Mouse (Mus musculus) brain, embryonic 14.5 days (tissue): ENCODE measurements around the gene Rbm8a2. TPM values are rescaled to one million over a fixed set of nuclear protein-coding genes. Genes with fewer than 3 reads are reported as not detected.
"Not testable (repeated sequence)": the region's sequence is repeated elsewhere in the genome, so short reads cannot be mapped to it uniquely, and the experiment has no call there.

Source experiments
- DNase-seq: peaks from one replicate; pipeline ENCODE4 v3.0.0-alpha.2; 2011; ENCODE audit warnings: low read depth
- CTCF ChIP-seq: fragments of 200-500 bp; IDR thresholded peaks from 2 replicates; pipeline ENCODE4 v1.5.1; 2012; ENCODE audit warnings: inconsistent platforms, mild to moderate bottlenecking, moderate library complexity, borderline replicate concordance; ENCODE audit not compliant: insufficient read depth, insufficient read length; ENCODE audit errors: extremely low read depth
- POLR2A ChIP-seq: fragments of 200-500 bp; IDR thresholded peaks from 2 replicates; pipeline ENCODE4 v1.6.1; 2012; ENCODE audit warnings: mild to moderate bottlenecking, inconsistent platforms, borderline replicate concordance; ENCODE audit not compliant: poor library complexity, insufficient read depth, insufficient read length, severe bottlenecking; ENCODE audit errors: extremely low read depth
- polyA plus RNA-seq: library from polyadenylated mRNA; depleted of rRNA; stranded (reverse); fragments of >200 nt; gene quantifications from 2 replicates; pipeline ENCODE4 v1.2.3, GENCODE M21; 2012; rRNA removed

The Rbm8a2 gene
- 0.08 and 0.33 TPM in 2 replicates for polyA plus RNA-seq

DNA sequence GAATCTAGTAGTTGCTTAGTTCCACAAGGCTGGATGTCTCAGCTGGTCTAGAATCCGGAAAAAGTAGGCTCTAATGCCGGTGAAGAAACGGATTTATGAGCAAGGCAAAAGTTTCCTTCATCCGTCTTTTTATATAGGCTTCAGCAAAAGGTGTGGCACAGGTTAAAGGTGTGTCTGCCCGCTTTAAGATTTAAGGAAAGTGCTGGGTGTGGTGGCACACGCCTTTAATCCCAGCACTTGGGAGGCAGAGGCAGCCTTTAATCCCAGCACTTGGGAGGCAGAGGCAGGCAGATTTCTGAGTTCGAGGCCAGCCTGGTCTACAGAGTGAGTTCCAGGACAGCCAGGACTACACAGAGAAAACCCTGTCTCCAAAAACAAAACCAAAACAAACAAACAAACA is at the start of gene Rbm8a2:
TSS of gene Rbm8a2 (minus strand) at position 101 of the 400 bp plus-strand sequence.
- not testable (repeated sequence) for DNase-seq

GRCm38 (mm10) chr1:176028397-176028796 is 49.5 kb upstream of the Rbm8a2 start:
- DNase-seq: no peak
- TF ChIP-seq CTCF: no peak
- TF ChIP-seq POLR2A: no peak

- TF ChIP-seq CTCF (no peak), POLR2A (no peak)
Observed at GRCm38 (mm10) chr1:176024501-176024900, 45.6 kb upstream of the Rbm8a2 start.

GRCm38 (mm10) chr1:176018523-176018922 is 39.6 kb upstream of the Rbm8a2 start:
- DNase-seq: no peak
- no peak for TF ChIP-seq CTCF

More at GRCm38 (mm10) chr1:176024501-176024900, 45.6 kb upstream of the Rbm8a2 start:
- DNase-seq: no peak

DNA sequence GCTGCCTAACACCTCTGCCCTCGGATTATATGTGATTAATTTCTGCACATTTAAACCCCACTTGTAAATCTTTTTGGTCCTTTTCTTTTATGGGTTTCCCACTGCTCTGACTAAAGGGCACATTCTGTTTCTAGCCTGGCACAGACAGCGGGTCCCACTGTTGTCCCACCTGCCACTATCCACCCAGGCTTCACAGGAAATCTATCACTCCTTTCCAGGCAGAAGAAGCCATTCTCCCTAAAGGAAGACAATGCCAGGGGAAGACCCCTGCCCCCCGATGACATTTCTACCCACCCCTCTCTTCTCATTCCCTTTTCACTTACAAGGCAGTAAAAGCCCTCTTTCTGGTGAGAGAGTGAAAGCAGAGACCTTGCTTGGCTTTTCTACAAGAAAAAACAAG is 37.2 kb upstream of the Rbm8a2 start:
- no peak for TF ChIP-seq POLR2A
- TF ChIP-seq CTCF: no peak
- no peak for DNase-seq

GRCm38 (mm10) chr1:176013497-176014268 is 34.8 kb upstream of the Rbm8a2 start:
- TF ChIP-seq POLR2A (no peak), CTCF (no peak)
- DNase-seq: peak; percentile 79

DNA sequence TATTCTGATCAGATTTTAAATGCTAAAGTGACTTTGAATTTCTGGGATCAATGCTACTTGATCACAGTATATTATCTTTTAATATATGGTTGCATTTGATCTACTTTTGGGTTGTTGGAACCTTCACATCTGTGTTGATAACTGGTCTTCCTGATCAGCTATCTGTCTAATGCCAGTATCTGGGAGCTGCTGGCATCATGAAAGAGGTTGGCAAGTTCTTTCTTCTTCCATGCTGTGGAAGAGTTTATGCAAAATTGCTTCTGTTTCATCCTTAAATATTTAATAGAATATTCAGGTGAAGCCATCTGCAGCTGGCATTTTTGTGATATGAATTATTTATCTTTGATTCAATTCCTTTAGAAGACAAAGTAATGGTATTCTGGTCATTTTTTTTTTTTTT is 32.6 kb upstream of the Rbm8a2 start:
- TF ChIP-seq CTCF (no peak), POLR2A (no peak)
- DNase-seq: no peak

- TF ChIP-seq POLR2A: no peak
- no peak for TF ChIP-seq CTCF
- DNase-seq: no peak
Observed at GRCm38 (mm10) chr1:176011072-176011471, 32.2 kb upstream of the Rbm8a2 start.

DNA sequence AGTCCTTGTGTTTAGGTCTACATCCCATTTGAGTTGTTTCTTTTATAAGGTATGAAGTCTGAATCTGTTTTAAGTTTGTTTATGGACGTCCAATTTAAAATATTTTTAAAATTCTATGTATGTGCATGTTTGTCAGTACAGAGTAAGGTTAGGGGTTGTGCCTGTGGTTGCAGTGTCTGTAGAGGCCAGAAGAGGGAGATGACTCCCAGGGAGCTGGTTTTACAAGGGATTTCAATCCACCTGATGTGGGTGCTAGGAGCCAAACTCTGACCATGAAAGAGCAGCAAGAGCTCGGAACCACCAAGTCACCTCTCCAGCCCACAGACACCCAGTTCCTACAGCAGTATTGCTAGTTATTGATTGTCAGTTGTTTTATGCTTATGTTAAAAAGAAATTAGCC is 29.5 kb upstream of the Rbm8a2 start:
- 0 out of 2 replicates have a peak, but pooled peaks have one; percentile 0 for TF ChIP-seq CTCF
- TF ChIP-seq POLR2A: no peak
- no peak for DNase-seq

DNA sequence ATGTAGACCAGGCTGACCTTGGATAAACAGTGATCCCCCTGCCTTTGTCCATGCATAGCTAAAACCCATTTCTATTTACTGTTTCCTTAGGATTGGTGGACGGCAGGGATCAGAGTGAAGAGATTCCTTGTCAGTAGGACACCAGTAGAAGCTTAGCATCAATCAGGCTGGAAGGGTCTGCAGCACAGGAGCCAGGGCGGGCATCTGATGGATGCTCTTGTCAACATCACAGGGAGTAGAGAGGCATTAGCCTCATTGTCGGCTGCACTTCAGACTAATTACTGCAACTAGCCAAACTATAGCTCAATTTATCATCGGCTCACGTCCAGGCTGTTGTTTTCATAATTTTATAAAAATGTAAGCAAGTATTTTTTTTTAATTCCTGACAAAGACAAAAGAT is 21.7 kb upstream of the Rbm8a2 start:
- no peak for TF ChIP-seq POLR2A
- no peak for TF ChIP-seq CTCF
- DNase-seq: no peak

DNA sequence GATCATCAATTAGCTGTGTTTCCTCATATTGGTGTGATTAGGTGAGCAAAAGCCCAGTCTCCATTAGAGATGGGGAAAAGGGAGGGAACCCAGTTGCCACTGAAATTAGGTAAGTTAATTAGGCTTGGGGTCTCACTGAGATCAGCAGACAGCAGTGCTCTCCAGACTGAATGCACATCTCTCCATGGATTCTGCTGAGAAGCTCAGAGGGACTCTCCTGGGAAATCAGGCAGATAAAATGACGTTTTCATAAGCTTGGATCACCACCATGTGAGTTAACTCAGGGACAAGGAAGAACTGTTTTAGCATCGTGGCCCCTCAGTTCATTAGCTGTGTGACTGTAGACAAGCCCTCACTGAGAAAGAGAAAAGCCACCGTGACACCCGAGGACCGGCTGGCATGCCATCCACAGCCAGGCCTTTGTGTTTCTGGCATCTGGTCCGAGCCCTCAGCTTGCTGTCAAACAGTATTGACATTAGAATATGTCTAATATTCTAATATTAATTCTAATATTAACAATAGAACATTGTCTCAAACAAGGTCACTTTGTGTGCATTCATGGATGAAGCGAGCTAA is 18.2 kb upstream of the Rbm8a2 start:
- TF ChIP-seq CTCF: no peak
- TF ChIP-seq POLR2A: no peak
- peak; percentile 52 for DNase-seq

GRCm38 (mm10) chr1:175988912-175989311 is 10.0 kb upstream of the Rbm8a2 start:
- DNase-seq: no peak
- TF ChIP-seq CTCF (no peak), POLR2A (no peak)

GRCm38 (mm10) chr1:175988448-175988847 is 9.5 kb upstream of the Rbm8a2 start:
- DNase-seq: no peak
- no peak for TF ChIP-seq CTCF
- TF ChIP-seq POLR2A: no peak

DNA sequence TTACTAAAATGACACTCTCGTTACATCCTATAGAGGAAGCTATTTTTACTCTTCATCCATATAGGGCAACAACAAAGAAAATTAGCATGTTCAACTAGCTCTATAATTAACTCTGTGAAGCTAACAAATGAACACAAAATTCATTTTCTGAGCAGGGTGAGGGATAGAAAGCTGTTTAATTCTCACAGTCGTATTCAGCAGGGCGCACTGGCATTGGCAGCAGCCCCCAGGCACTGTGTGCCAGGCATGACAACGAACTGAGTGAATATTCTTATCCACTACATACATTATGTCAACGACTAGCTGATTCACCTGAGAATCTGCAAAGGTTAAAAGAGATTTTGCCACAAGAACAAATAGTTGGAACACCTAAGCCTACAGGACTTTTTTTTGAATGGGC is 8.2 kb downstream of the Rbm8a2 start:
- peak; percentile 52 for DNase-seq
- TF ChIP-seq CTCF: no peak
- TF ChIP-seq POLR2A: no peak
